Mouse (Mus musculus) thymus, postnatal 4 days (tissue): ENCODE measurements around the gene Shld1.

Source experiments
- DNase-seq: peaks from one replicate; pipeline ENCODE4 v3.0.0; 2021

Gene Shld1

DNA sequence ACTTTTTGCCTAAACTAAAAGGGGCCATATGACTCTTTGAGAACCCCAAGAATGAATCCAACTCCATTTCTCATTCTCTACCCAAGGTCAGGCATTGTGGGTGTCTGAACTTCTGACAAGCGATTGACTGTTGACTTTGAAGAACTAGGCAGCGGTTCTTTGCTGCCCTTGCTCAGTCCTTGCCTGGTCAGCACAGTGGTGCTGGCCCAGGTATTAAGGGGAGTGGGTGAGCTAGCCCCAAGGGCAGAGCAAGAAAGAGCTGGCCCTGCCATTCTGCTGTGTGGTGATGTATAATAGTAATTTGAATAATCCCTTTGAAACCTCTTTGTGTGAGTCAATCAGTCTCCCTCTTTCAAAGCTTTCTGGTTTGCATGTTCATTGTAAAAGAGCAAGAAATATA is 39.4 kb downstream of the Shld1 start:
- DNase-seq: no peak

DNA sequence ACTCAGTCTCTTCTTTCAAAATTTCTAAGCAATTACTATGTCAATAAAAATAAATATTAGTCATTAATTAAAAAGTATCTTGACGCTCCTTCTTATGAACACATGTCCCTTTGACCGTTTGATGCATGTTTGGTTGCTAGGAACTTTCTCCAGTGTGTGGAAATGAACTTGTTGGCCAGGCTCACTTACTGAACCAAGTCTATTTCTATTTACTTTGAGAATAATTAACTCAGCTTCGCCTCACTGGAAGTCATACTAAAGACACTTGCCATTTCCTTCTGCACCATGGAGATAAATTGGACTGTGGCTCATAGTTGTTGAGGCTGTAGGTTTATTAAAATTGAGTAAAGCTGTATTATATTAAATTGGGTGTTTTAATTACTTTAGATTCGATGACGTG is 46.2 kb downstream of the Shld1 start:
- DNase-seq: no peak

DNA sequence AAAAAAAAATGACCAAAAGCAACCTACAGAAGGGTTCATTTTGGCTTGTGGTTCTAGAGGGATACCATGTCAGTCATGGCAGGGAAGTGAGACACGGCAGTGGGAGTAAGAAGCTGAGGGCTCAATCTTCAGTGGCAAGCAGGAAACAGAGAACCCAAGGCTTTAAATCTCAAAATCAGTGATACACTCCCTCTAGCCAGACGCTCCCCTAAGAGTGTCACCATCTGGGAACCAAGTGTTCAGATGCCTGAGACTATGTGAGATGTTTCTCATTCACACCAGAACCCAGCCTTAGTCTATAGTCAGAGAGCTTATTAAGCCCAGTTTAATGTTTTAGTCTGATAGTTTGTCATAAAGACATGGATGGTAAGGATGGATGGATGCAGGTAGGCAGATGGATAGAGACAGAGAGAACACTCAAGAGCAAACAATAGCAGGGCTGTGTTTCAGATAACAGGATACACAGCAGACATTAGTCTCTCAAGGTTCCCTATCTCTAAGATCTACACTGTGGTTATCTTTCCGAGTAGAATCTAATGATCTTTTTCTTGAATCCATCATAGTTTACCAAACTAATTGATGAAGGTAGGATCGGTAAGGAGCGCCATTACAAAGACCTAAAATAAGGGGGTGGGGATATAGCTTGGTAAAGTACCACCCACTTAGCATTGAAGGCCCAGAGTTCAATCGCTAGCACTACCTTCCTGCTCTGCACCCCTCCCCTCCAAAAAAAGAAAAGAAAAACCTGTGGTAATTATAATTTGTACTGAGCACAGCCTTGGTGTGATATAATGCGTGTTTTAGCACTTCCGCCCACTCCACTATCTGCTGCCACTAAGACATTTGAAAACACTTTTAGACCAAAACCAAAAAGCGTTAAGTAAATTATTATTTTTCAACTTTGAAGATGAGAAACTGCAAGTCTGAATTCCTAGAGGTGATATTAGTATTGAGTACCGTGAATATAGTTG is 47.2 kb downstream of the Shld1 start:
- no peak for DNase-seq

DNA sequence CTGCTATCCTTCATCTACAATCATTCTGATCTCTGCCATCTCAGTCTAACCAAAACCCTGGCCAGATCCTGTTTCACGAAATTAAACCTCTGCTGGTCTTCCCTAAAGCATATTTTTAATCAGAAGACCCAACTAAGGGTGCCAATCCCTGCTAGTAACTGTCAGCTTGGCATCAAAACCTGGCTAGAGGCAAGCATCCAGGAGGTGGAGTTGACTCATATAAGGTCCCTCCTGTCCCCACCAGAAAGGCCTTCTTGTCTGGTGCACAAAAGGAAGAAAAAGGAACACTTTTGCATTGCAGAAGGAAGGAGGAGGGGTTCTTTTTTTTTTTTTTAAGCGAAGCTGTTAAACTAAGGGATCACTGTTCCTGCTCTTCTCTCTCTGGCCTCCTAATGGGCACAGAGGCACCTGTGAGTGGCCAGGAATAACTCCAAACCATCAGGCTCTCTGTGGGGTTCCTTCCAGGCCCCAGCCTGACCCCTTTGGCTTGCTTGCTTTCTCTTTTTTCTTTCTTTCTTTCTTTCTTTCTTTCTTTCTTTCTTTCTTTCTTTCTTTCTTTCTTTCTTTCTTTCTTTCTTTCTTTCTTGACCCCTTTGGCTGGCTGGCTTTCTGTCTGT is 52.2 kb downstream of the Shld1 start:
- no peak for DNase-seq

DNA sequence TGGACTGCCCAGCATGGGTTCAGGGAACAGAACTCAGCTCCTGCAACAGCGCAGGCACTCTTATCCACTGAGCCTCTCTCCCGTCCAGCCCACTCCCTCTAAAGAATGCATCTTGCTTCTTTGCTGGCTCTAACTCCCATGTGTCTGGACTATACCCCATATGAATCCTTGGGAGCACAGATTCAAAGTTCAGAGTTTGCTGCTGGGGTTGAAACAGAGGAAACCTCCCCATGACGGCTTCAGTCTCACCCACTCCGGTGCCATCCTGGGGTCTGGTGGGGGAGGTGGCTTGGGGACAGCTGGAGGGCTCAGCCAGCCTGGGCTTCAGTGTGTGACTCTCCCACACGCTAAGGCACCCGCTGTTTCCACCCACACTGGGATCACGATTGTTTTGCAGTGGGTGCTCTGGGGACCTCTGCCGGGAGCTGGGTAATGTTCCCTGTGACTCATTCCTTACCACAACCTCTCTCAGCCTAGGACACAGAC is 55.2 kb downstream of the Shld1 start:
- no peak for DNase-seq

DNA sequence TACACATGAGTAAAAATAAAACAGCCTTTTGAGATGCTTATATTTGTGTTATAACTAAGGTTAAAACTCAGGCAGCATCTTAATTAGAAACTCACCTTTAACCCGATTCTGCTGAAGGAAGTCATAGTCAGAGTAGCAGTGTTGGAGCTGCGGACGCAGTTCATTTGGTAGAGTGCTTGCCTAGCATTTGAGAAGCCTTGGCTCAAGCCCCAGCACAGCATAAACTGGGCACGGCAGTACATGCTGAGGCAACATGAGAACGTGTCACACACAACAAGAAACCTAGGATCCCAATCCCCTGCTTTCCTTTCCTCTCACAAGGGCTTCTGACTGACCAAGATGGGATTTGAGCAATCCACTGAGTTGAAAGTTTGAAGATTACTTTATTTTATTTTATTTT is 58.1 kb downstream of the Shld1 start:
- no peak for DNase-seq

DNA sequence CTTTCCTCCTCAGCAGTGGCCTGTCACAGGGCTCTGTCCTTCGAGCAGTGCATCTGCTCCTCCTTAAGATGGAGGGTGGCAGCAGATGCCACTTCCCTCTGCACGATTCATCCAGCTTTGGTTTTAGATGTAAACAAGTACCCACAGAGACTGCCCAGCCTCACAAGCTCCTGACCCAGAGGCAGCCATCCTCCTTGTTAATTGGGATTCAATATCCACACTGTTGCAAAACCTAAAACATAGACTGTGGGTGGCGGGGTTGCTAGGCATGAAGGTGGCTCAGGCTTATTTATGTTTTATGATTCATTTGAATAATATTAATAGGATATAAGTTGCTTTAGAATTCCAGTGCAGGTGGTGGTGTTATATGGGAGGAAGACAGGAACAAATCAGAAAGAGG is 59.4 kb downstream of the Shld1 start:
- no peak for DNase-seq

DNA sequence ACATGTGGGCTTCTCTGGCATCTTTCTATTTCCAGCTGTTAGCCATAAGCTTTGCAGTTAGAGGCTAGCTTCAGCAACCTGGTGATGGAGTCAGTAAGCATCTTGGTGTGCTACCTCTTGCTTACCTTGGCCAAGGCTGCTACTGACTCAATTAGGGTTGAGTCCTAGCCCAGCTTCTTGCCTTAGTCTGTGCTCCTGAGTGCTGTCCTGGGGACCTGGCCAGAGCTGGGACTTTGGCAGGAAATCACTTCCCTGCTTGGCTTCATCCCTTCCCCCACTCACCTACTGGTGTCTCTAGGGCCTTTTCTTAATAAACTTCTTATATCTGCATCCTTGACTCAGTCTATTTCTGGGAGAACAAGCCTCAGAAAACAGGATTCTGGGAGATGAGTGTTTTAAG is 64.0 kb downstream of the Shld1 start:
- DNase-seq: no peak

DNA sequence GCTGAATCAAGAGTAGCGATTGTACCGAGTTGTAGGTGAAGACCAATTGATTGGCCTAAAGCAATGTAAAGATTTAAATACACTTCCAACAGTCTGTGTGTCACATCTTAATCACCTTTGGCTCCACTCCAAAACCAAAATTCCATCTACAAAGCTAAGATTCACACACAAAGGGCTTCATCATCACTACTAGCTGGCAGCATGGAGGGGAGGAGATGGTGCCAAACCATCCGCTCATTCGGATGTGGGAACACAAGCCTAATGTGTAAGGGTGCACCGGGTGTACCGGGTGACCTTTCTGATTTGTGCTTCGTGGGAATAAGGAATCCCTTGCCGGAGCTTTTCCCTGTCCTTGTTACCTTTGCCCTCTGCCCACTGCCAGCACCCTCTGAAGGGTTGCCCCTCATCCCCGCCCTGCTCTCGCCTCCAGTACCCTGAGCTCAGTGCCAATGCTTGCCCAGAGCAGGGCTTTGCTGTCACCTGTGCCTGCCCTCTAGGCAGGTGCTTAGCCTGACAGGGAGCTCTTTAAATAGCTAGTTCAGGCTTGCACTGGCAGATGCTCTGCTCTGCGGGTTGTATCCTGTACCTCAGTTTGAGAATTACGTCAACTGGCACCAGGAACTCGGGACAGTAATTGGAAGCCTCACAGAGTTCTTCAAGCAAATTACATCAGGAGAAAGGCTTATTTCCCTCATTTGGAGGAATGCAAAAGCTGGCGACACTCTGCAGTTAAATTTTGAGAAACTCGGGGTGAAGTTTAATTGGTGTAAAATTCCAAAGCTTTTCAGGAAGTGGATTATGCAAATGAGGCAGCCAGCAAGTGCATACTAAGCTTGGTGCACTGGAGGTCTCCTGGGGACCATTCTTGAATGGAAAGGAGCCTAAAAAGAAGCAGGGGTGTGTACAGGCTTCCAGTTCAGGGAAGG is 64.7 kb downstream of the Shld1 start:
- DNase-seq: no peak

DNA sequence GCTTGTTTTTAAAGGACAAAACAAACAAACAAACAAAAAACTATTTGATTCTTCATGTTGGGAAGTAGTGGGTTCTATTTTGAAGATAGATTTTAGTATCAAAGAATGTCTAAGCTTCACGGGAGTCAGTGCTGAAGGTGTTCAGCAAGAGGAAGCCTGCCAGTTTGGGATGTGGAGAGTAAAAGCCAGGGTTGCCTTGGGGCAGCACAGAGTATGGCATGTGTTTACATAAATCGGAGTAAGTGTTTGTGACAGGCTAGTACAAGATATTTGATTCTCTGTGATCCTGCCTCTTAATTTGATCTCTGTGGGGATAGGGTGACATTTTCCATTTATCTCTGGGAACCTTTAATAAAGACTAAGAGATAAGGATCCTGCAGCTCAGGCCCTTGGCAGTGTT is 65.7 kb downstream of the Shld1 start:
- no peak for DNase-seq

DNA sequence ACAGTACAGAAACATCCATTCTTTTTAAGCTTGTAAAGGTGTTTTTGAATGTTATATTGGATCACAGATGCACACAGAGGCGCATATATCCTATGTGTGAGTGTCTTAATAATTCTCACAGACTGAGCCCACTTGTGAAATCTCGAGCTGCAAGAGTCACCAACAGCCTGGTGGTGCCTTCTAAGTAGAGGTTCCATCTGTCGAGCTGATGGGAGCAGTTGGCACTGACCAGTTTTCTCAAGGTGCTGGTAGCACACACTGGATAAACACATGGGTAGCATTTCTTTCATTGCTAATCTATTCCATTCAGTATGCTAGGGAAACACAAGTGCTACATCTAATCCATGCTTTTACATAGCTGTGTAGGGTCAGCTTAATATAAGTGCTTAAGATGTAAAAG is 66.4 kb downstream of the Shld1 start:
- DNase-seq: no peak

DNA sequence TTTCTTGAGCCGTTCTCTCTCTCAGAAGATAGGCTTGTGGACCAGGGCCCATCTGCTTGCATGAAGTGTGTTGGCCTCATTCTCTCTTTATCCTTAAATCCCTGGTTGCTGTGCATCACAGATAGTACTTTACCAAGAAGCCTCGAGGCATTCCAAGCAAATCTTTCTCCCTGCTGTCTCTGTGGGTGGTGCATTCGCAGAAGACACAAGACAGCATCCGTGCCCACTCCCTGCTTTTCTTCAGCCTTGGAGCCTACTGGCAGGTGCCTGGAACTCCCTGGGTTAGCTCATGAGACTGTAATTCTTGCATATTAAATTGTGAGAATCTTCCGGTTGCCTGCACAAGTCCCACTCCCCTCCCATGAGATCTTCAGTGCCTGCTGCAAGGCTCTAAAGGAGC is 71.2 kb downstream of the Shld1 start:
- no peak for DNase-seq

DNA sequence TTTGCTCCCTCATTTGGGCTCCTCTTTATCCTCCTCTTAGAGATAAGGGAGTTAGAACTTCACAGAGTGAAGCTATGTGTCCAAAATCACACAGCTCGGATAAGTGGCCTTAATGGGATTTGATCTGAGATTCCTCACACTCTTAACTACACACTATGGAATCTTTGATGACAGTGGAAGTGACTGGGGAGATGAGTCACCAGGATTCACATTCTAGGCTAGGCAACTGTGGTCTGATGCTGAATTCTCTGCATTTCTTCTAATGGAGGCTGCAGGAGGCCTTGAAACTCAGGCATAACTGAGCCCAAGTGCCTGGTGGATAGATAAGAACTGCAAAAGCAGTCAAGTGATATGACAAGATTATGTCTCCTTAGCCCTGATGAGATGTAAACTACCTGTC is 84.1 kb downstream of the Shld1 start:
- DNase-seq: no peak

DNA sequence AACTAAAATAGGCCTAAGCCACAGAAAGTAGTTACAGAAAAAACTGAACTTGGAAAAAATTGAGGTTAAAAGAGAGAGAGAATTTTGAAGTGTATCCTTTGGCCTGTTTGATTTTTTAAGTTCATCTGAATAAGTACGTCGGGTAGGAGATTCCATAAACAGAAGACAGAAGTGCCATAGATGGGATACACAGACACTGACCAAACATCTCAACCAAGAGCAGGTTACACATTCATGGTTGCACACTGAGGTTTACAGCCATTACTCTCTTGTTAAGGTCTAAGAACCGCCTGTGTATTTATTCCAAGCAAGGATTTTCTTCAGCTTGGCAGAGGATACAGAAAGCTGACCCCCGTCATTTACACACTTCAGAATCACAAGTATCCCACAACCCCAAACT is 94.2 kb downstream of the Shld1 start, which contains the start of gene Chgb:
TSS of gene Chgb (plus strand) at position 301 of the 400 bp plus-strand sequence.
- no peak for DNase-seq

DNA sequence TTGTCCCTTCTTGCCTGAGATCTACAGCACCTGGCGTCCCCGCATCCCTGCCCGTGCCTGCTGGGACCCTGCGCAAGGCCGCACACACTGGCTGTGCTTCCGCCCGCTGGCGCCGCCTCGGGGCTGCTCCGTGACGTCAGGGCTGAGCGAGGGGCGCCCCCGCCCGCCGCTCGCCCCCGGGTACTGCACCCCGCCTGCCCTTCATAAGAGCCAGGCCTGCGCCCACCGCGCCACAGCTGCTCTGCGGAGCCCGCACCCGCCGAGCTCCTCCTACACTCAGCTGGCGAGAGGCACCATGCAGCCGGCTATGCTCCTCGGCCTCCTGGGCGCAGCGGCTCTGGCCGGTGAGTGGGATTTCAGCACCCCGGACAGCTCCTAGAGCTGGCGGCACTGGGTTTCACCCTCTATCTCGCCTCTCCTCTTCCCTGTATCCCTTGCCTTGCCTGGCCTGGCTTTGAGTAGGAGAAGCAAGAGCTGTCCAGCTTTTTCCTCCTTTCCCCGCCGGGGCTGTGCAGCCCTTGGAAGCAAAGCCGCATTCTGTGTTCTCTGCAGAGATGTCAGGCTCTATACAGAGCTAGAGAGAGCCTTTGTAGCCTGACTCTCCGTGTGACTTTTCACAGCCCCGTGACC is 94.8 kb downstream of the Shld1 start:
- peak; percentile 93 for DNase-seq

DNA sequence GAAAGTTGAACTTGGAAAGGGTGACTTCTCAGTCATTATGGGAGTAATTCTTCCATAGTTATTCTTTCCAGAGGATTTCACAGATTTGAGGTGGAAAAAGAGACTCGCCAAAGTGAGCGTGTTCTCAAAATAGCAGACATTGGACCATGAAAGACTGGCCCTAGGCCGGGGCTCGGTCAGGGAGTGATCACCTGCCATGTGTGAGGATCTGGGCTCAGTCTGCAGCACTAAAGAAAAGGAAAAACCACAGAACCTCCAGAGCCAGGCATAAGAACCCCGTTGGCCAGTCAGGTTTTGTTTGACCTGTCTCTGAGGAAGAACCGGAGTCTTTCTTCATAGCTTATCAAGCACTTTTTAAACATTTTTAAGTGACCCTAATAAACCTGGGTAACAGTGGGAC is 97.3 kb downstream of the Shld1 start:
- no peak for DNase-seq

DNA sequence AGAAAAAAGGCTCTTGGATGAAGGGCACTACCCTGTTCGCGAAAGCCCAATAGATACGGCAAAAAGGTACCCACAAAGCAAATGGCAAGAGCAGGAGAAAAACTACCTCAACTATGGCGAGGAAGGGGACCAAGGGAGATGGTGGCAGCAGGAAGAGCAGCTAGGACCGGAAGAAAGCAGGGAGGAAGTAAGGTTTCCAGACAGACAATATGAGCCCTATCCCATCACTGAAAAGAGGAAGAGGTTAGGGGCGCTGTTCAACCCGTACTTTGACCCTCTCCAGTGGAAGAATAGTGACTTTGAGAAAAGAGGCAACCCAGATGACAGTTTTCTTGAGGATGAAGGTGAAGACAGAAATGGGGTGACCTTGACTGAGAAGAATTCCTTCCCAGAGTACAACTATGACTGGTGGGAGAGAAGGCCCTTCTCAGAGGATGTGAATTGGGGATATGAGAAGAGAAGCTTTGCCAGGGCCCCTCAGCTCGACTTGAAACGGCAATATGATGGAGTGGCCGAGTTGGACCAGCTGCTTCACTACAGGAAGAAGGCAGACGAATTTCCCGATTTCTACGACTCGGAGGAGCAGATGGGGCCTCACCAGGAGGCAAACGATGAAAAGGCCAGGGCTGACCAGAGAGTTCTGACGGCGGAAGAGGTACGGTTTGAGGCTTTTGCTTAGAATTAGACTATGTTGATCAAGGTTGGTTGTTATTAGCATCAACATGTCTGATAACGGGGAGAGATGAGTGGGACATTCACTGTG is 106.9 kb downstream of the Shld1 start:
- DNase-seq: no peak

DNA sequence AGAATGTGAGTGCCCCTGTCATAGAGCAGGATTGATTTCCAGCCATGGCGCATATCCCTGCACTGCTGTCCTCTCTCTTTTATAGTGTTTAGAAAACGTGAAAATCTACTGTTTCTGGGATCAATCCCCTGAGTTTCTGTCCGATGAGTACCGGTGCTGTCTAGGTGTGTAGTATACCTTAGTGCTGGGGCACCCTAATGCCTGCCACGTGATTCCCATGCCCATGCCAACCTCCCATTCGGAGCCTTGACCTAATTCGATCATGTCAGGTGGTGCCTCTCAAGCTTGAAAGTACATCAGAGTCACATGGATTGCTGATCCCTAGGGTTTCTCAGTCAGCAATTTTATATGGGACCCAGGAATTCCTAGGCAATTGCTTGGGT is 107.5 kb downstream of the Shld1 start:
- no peak for DNase-seq
